Mouse (Mus musculus) embryonic facial prominence, embryonic 13.5 days (tissue): ENCODE measurements around the gene Tlcd1. TPM values are rescaled to one million over a fixed set of nuclear protein-coding genes. Genes with fewer than 3 reads are reported as not detected.
A peak's percentile ranks its signal among the peaks of the same experiment; 100 is the strongest.
"Not testable (repeated sequence)": the region's sequence is repeated elsewhere in the genome, so short reads cannot be mapped to it uniquely, and the experiment has no call there.

Source experiments
- ATAC-seq: fragments of 200-750 bp; cut with Nextera tagmentation; 2 replicates; pipeline ENCODE4 v1.8.0; 2017; ENCODE audit warnings: low read depth; ENCODE audit not compliant: insufficient number of reproducible peaks, insufficient read depth, low FRiP score, low TSS enrichment
- H3K27ac ChIP-seq: fragments of 300-500 bp; sonication (generic); 2 replicates; pipeline ENCODE4 v1.5.1; 2015; ENCODE audit warnings: moderate library complexity, mild to moderate bottlenecking, inconsistent platforms
- H3K27me3 ChIP-seq: fragments of 300-500 bp; sonication (generic); 2 replicates; pipeline ENCODE4 v1.6.1; 2015; ENCODE audit warnings: mild to moderate bottlenecking, inconsistent platforms
- H3K36me3 ChIP-seq: fragments of 300-500 bp; sonication (generic); 2 replicates; pipeline ENCODE4 v1.6.1; 2015; ENCODE audit warnings: mild to moderate bottlenecking, inconsistent platforms
- H3K4me1 ChIP-seq: fragments of 300-500 bp; sonication (generic); 2 replicates; pipeline ENCODE4 v1.6.1; 2015; ENCODE audit warnings: inconsistent platforms
- H3K4me2 ChIP-seq: fragments of 300-500 bp; sonication (generic); 2 replicates; pipeline ENCODE4 v1.6.1; 2015; ENCODE audit warnings: moderate library complexity, mild to moderate bottlenecking, inconsistent platforms
- H3K4me3 ChIP-seq: fragments of 300-500 bp; sonication (generic); 2 replicates; pipeline ENCODE4 v1.5.1; 2015; ENCODE audit warnings: mild to moderate bottlenecking, inconsistent platforms
- H3K9ac ChIP-seq: fragments of 300-500 bp; sonication (generic); 2 replicates; pipeline ENCODE4 v1.6.1; 2015; ENCODE audit warnings: mild to moderate bottlenecking, inconsistent platforms
- H3K9me3 ChIP-seq: fragments of 300-500 bp; sonication (generic); 2 replicates; pipeline ENCODE4 v1.6.1; 2016; ENCODE audit warnings: inconsistent platforms
- WGBS: fragments of 180-500 bp; shearing (Covaris S2); methylation state at CpG from one replicate; pipeline ENCODE4 v1.1.7; 2015; ENCODE audit warnings: mixed read lengths; 5-methylcytosine and 5-hydroxymethylcytosine counted together
- polyA plus RNA-seq: library from polyadenylated mRNA; unstranded; fragments of >200 nt; fragmentation: Nextera tagmentation; extraction: Ambion mirVana; gene quantifications from 2 replicates; pipeline ENCODE4 v1.2.1, GENCODE M21; 2015

Tlcd1 gene
- polyA plus RNA-seq, 1 experiment from 2014 or later = 15.4 TPM

DNA sequence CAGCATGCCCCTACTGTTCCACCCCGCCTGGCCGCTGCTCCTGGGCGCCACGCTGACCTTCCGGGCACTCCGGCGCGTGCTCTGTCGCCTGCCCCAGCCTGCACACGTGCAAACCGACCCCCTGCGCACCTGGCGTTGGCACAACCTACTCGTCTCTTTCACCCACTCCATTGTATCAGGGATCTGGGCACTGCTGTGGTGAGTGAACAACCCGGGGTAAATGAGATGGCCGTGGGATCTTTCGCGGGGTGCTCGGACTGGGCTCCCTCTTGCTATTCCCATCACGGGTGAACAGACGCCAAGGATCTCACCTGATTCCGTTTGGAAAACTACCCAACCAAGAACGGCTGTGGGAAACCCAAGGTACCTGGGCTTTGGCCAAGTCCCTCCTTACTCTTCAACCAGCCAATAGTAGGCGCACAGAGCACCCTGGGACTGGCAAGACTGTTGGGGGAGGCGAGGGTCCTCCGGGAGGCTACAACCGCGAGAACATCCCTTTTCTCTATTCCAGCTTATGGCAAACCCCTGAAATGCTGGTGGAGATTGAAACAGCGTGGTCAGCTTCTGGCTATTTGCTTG is 2.4 kb downstream of the Tlcd1 start:
- Histone ChIP-seq H3K9me3 (no peaks in the 10 kb centered on the region), H3K27ac (peak overlapping the region; percentile 96), H3K4me2 (peak overlapping the region; percentile 77), H3K4me1 (peaks cover 52% of the 10 kb centered on the region), H3K9ac (peak overlapping the region; percentile 77), H3K36me3 (peaks cover 32% of the 10 kb centered on the region), H3K4me3 (peak overlapping the region; percentile 62), H3K27me3 (no peaks in the 10 kb centered on the region)
- WGBS = under 1% methylated on average over 29 of the region's 29 CpGs
- no peak; the same call in 1 of the 2 replicates for ATAC-seq

DNA sequence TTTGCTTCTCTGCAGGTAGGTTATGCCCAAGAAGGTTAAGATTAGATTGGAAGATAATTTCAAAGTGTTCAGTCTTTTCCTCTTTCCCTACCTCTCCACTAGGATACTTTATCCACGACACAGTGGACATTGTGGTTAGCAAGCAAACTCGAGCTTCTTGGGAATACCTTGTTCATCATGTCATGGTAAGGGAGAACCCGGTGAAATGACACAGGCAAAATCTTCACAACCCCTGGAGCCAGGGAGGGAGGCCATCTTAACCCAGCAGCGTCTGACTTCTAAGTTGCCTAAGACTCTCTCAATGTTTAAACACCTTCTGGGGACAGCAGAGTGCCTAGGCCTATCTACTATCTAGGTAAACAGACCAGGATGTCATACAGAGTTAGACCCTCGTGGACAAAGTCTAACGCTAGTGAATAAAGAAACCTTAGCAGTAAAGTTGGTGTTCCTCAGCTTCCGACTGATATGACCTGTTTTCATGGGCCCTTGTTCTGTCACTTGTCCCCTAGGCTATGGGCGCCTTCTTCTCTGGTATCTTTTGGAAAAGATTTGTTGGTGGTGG is 3.0 kb downstream of the Tlcd1 start:
- Histone ChIP-seq H3K27ac (peak overlapping the region; percentile 96), H3K36me3 (peaks cover 32% of the 10 kb centered on the region)
- no peak for ATAC-seq

DNA sequence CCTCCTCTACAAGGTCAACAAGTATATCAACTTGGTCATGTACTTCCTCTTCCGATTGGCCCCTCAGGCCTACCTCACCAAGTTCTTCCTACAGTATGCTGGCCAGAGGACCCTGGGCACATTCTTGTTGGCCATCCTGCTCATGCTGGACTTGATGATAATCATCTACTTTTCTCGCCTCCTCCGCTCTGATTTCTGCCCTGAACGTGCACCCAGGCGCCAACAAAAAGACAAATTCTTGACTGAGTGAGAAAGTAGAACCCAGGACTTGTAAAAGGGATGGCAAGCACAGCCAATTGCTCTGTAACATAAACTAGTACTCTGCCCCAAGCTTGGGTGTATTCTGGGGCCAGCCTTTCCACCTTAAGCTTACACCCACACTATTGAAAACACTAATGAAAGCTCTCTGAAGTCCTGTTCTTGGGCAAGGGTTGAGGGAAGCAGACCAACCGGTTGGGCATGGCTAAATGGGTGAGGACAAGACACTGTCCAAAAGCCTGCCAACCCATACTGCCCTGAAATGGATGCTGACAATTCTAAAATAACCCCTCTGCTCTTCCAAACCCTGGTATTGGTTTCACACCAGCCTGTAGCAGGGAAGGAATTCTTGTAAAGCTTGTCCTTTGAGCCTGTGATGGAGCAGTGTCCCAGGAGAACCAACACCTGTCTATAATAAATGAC is 3.7 kb downstream of the Tlcd1 start:
- Histone ChIP-seq H3K36me3 (peaks cover 32% of the 10 kb centered on the region), H3K4me2 (peak overlapping the region; percentile 77), H3K27me3 (no peaks in the 10 kb centered on the region), H3K9ac (0 out of 2 replicates have a peak overlapping the region, but pooled peaks have one; percentile 77), H3K4me3 (peak overlapping the region; percentile 62; the same call in 1 of the 2 replicates), H3K4me1 (peaks cover 52% of the 10 kb centered on the region), H3K9me3 (no peaks in the 10 kb centered on the region), H3K27ac (peak overlapping the region; percentile 5)
- 74% methylated on average over 6 of the region's 6 CpGs for WGBS
- no peak for ATAC-seq

More for the DNA sequence above, 3.0 kb downstream of the Tlcd1 start:
- H3K9me3 ChIP-seq = no peaks in the 10 kb centered on the region
- H3K9ac ChIP-seq = peak overlapping the region; percentile 77
- peak overlapping the region; percentile 62 for H3K4me3 ChIP-seq
- no peaks in the 10 kb centered on the region for H3K27me3 ChIP-seq
- WGBS = 28% methylated on average over 8 of the region's 8 CpGs
- H3K4me1 ChIP-seq = peaks cover 55% of the 10 kb centered on the region
- peak overlapping the region; percentile 77 for H3K4me2 ChIP-seq

DNA sequence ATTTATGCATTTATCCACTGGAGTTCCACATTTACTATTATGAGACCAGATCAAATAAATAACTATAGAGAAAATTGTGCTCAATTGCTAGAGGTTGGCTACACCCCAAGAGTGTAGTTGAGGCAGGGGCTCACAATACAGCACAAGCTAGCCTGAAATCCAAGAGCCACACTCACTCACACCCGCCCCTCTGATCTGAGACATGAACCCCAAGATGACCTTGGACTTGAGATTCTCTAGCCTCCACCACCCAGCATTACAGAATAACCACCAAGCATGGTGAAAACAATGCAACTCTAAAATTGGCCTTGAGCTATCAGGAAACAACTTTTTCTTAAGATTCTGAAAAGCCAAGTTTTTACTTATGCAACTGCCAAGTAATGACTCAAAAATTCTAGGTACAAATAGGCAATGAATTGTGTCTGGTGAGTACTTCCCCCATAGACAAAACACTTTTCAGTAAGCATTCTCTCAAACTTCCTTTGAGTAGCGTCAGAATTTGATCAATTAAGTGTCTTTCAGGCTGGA is 5.4 kb downstream of the Tlcd1 start:
- no peaks in the 10 kb centered on the region for H3K9me3 ChIP-seq
- peak overlapping the region; percentile 68 for H3K4me3 ChIP-seq
- ATAC-seq = no peak
- H3K27me3 ChIP-seq = no peaks in the 10 kb centered on the region
- H3K4me1 ChIP-seq = peaks cover 47% of the 10 kb centered on the region
- H3K36me3 ChIP-seq = peaks cover 32% of the 10 kb centered on the region
- peak overlapping the region; percentile 97 for H3K9ac ChIP-seq
- peak overlapping the region; percentile 76 for H3K4me2 ChIP-seq
- H3K27ac ChIP-seq = no peak overlapping the region
- WGBS = 44% methylated on average over 2 of the region's 2 CpGs

DNA sequence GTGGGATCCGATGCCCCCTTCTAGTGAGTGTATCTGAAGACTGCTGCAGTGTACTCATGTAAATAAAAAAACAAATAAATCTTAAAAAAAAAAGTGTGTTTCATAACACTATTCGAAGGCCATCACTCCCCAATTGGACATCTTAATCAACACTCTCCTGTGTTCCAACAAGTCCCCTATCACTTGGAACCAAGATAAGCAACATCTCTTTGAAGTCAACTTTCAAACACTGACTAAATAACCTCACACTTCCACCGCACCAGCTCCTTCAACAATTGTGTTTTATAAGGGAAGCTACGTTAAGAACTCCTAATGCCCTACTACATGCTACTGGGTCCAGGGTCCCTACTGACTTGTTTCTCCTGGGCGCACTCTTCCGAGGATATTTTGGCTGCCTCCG is 5.9 kb downstream of the Tlcd1 start:
- Histone ChIP-seq H3K4me1 (peaks cover 44% of the 10 kb centered on the region), H3K36me3 (peaks cover 32% of the 10 kb centered on the region), H3K4me2 (peak overlapping the region; percentile 76), H3K27me3 (no peaks in the 10 kb centered on the region), H3K27ac (peak overlapping the region; percentile 97; the same call in 1 of the 2 replicates), H3K9ac (peak overlapping the region; percentile 97), H3K4me3 (peak overlapping the region; percentile 68), H3K9me3 (no peaks in the 10 kb centered on the region)
- no peak for ATAC-seq
- WGBS = 9% methylated on average over 7 of the region's 7 CpGs

DNA sequence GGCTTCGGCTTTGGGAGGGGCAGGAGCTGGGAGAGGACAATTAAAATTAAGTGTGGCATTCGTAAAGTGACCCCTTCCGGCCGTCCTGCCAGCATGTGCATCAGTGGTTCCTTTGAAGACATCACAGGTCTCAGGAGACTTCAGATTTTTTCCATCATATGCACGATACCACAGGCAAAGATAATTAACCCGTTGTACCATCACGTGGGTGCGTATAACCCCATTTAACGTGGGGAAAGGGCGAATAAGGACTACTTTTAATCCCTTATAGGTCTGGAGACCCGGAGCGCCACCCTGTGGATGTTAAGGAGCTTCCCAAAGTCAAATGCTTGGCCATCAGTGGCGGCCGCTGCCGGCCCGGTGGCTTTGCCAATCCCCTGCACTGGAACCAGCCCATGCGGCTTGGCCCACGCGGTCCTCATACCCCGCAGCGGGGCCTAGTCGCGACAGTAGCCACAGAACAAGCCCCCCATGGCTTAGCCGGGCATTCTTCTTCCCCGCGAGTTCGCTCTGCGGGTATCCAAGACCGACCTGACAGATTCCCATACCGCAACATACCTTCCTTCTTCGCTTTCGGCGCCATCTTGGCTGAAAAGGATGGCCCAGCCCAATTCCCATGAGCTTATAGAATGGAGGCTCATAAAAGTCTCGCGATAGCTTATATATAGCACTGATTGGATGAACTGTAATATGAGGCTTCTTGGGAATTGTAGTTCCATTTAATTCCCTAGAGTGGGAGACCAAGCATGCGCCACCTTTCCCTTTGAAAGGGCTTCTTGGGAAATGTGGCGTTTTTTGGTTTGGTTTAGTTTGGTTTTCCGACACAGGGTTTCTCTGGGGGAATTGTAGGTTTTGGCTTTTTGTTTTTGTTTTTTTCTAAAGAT is 6.7 kb downstream of the Tlcd1 start, which contains the start of gene Rpl23a:
Gene Rpl23a (minus strand): TSS at position 624 of the 884 bp plus-strand sequence.
- peak within 1 kb of the TSS; percentile 76 for H3K4me2 ChIP-seq
- peak within 1 kb of the TSS; percentile 97 for H3K27ac ChIP-seq
- peaks cover 32% of the 10 kb centered on the region for H3K36me3 ChIP-seq
- H3K9me3 ChIP-seq = no peaks in the 10 kb centered on the region
- H3K27me3 ChIP-seq = no peaks in the 10 kb centered on the region
- under 1% methylated on average over 38 of the region's 38 CpGs for WGBS
- H3K9ac ChIP-seq = peak within 1 kb of the TSS; percentile 97
- ATAC-seq = peak; percentile 86
- peaks cover 40% of the 10 kb centered on the region for H3K4me1 ChIP-seq
- peak within 1 kb of the TSS; percentile 68 for H3K4me3 ChIP-seq

DNA sequence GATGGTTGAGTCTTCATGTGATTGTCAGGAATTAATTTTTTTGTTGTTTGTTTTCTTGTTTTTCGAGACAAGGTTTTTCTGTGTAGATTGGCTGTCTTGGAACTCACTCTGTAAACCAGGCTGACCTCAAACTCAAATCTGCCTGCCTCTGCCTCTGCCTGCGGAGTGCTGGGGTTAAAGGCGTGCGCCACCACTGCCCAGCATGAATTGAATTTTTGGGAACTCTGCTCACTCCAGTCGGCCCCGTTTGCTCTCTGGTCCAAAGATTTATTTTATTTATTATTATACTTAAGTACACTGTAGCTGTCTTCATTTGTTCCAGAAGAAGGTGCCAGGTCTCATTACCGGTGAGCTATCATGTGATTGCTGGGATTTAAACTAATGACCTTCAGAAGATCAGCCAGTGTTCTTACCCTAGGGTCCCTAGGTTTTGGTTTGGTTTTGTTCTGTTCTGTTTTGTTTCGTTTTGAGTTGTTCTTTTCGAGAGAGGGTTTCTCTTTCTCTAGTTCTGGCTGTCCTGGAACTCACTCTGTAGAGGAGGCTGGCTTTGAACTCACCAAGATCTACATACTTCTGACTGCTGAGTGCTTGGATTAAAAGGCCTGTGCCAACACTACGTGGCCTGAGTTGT is 7.5 kb downstream of the Tlcd1 start:
- peak overlapping the region; percentile 68 for H3K4me3 ChIP-seq
- H3K27ac ChIP-seq = peak overlapping the region; percentile 71
- WGBS = 58% methylated on average over 10 of the region's 10 CpGs
- H3K36me3 ChIP-seq = peaks cover 32% of the 10 kb centered on the region
- peak overlapping the region; percentile 55 for H3K4me2 ChIP-seq
- peaks cover 39% of the 10 kb centered on the region for H3K4me1 ChIP-seq
- H3K27me3 ChIP-seq = no peaks in the 10 kb centered on the region
- H3K9me3 ChIP-seq = no peaks in the 10 kb centered on the region
- no peak for ATAC-seq
- H3K9ac ChIP-seq = peak overlapping the region; percentile 61

DNA sequence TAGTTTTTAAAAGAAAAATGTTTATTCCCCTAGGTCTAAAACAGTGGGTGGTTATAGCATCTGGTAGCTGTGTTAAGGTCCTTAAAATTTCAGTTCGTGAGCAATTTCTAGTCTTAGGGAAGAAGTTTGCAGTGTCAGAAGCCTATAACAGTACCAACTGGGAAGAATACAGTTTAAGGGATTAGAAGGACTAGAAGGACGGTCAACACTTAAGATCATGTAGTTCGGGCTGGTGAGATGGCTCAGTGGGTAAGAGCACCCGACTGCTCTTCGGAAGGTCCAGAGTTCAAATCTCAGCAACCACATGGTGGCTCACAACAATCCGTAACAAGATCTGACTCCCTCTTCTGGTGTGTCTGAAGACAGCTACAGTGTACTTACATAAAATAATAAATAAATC is 8.2 kb downstream of the Tlcd1 start:
- 94% methylated on average over 6 of the region's 6 CpGs for WGBS
- not testable (repeated sequence) for ATAC-seq, H3K4me2 ChIP-seq, H3K9me3 ChIP-seq, H3K27ac ChIP-seq, H3K4me3 ChIP-seq, H3K27me3 ChIP-seq, H3K9ac ChIP-seq
- peaks cover 35% of the 10 kb centered on the region for H3K4me1 ChIP-seq
- peaks cover 26% of the 10 kb centered on the region for H3K36me3 ChIP-seq

DNA sequence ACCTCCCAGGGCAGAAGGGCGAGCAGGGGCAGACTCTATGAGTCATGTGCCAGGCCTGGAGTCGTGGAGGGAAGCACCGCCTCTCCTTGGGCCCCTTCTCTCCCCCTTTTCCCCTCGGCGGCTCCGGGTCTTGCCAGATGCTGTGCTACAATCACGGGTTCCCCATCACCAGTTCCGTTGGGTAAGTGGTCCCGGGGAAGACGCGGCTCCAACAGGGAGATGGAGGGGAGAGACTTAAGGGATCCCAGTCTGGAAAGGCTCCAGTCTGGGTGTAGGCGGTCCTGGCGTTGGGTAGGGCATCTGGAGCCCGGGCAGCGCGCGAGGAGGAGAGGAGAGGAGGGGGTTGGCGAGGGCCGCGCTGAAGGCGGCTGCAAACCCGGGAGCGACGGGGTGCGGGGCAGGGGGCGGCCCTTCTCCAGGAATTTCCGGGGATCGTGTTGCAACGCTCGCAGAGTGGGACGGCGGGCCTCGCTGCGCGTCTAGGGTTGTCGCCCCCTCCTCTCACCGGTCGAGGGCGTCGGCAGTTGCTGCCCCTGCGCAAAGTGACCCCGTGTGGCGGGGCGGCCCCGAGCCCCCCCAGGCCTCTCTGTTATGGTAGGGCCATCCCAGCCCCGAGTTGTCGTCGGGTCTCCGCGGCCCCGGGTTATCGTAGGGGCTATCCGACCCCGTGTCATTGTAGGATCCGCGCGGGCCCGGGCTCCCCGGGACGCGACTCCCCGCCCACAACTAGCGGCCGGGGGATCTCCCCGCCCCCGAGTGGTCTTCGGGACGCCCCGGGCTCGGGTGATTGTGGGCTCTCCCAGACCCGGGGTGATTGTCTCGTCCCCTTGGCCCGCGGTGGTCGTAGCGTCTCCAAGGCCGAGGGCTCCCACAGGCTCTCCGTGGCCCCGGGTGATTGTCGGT is 12.1 kb downstream of the Tlcd1 start, which contains the start of gene Rab34:
Gene Rab34 (plus strand): TSS at position 100 of the 903 bp plus-strand sequence.
- H3K36me3 ChIP-seq = peaks cover 31% of the 10 kb centered on the region
- WGBS = under 1% methylated on average over 80 of the region's 80 CpGs
- H3K4me3 ChIP-seq = peak within 1 kb of the TSS; percentile 78
- H3K4me2 ChIP-seq = peak within 1 kb of the TSS; percentile 71
- H3K4me1 ChIP-seq = peaks cover 20% of the 10 kb centered on the region
- H3K27ac ChIP-seq = peak within 1 kb of the TSS; percentile 100
- no peaks in the 10 kb centered on the region for H3K27me3 ChIP-seq
- H3K9me3 ChIP-seq = no peaks in the 10 kb centered on the region
- H3K9ac ChIP-seq = peak within 1 kb of the TSS; percentile 94
- peak; percentile 85 for ATAC-seq
